Mouse (Mus musculus): ENCODE measurements around the gene Mcf2l. TPM values are rescaled to one million over a fixed set of nuclear protein-coding genes. Genes with fewer than 3 reads are reported as not detected.

Mcf2l gene
- polyA plus RNA-seq, 1 experiment from 2014 or later: 1.2 TPM

- 66% methylated on average over 8 of the region's 8 CpGs for WGBS (ENCODE audit: insufficient replicate concordance)
- TF ChIP-seq EP300 (IDR thresholded peaks at IDR 0.05; ENCODE audit: low read depth) (no peak), CTCF (IDR thresholded peaks at IDR 0.05; ENCODE audit: low read depth) (no peak)
- no peak for DNase-seq
- H3K9me3 ChIP-seq (ENCODE audit: low read length): no peaks in the 10 kb centered on the region
- H3K27me3 ChIP-seq (ENCODE audit: insufficient read depth, low read length): no peaks in the 10 kb centered on the region
- ATAC-seq: no peak
- no peaks in the 10 kb centered on the region for H3K4me1 ChIP-seq (ENCODE audit: insufficient read depth)
- no peak overlapping the region for H3K4me2 ChIP-seq (ENCODE audit: low read depth, low read length)
- H3K4me3 ChIP-seq (ENCODE audit: low read depth, low read length): no peak overlapping the region
- no peaks in the 10 kb centered on the region for H3K36me3 ChIP-seq (replicated peaks; ENCODE audit: insufficient read depth, low read length)
- no peak overlapping the region for H3K27ac ChIP-seq (ENCODE audit: low read depth)
- no peak overlapping the region for H3K9ac ChIP-seq (replicated peaks)
Measured at GRCm38 (mm10) chr8:12987571-12987970, 114.0 kb downstream of the Mcf2l start.

GRCm38 (mm10) chr8:12988722-12989430, 115.3 kb downstream of the Mcf2l start:
- WGBS (ENCODE audit: insufficient replicate concordance): 74% methylated on average over 13 of the region's 13 CpGs
- no peak overlapping the region for H3K4me2 ChIP-seq (ENCODE audit: low read depth, low read length)
- no peaks in the 10 kb centered on the region for H3K36me3 ChIP-seq (replicated peaks; ENCODE audit: insufficient read depth, low read length)
- no peaks in the 10 kb centered on the region for H3K9me3 ChIP-seq (ENCODE audit: low read length)
- no peak overlapping the region for H3K27ac ChIP-seq (ENCODE audit: low read depth)
- ATAC-seq: no peak
- peak; percentile 69 for TF ChIP-seq CTCF (IDR thresholded peaks at IDR 0.05; ENCODE audit: low read depth)
- TF ChIP-seq EP300 (IDR thresholded peaks at IDR 0.05; ENCODE audit: low read depth): no peak
- H3K4me3 ChIP-seq (ENCODE audit: low read depth, low read length): no peak overlapping the region
- no peaks in the 10 kb centered on the region for H3K4me1 ChIP-seq (ENCODE audit: insufficient read depth)
- no peaks in the 10 kb centered on the region for H3K27me3 ChIP-seq (ENCODE audit: insufficient read depth, low read length)
- DNase-seq: peak; percentile 41
- no peak overlapping the region for H3K9ac ChIP-seq (replicated peaks)

GRCm38 (mm10) chr8:12991411-12991810, 117.8 kb downstream of the Mcf2l start:
- Histone ChIP-seq H3K9me3 (ENCODE audit: low read length) (no peaks in the 10 kb centered on the region), H3K4me1 (ENCODE audit: insufficient read depth) (no peaks in the 10 kb centered on the region), H3K27me3 (ENCODE audit: insufficient read depth, low read length) (no peaks in the 10 kb centered on the region), H3K9ac (replicated peaks) (no peak overlapping the region), H3K27ac (ENCODE audit: low read depth) (no peak overlapping the region), H3K4me3 (ENCODE audit: low read depth, low read length) (no peak overlapping the region), H3K4me2 (ENCODE audit: low read depth, low read length) (no peak overlapping the region), H3K36me3 (replicated peaks; ENCODE audit: insufficient read depth, low read length) (no peaks in the 10 kb centered on the region)
- ATAC-seq: no peak
- WGBS (ENCODE audit: insufficient replicate concordance): 76% methylated on average over 10 of the region's 10 CpGs
- no peak for DNase-seq
- TF ChIP-seq CTCF (IDR thresholded peaks at IDR 0.05; ENCODE audit: low read depth): no peak
- no peak for TF ChIP-seq EP300 (IDR thresholded peaks at IDR 0.05; ENCODE audit: low read depth)

DNA sequence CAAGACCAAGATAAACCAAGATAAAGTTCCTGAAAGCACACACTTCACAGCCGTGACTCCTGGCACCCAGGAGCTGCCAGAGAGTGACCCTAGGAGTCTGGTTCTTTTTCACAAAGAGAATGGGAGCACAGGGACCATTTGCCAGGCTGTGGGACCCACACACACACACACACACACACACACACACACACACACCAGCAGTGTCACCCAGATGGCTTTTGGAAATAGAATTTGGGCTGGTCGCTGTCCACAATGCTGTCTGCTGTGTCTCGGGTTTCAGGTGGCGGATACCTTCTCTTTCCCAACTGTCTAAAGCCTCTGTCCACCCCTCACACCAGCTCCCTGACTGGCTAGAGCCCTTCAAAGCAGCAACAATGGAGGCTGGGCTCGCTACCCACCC, 120.9 kb downstream of the Mcf2l start:
- DNase-seq: no peak
- Histone ChIP-seq H3K4me2 (ENCODE audit: low read depth, low read length) (no peak overlapping the region), H3K27ac (ENCODE audit: low read depth) (no peak overlapping the region), H3K9ac (replicated peaks) (no peak overlapping the region), H3K27me3 (ENCODE audit: insufficient read depth, low read length) (no peaks in the 10 kb centered on the region), H3K9me3 (ENCODE audit: low read length) (no peaks in the 10 kb centered on the region), H3K36me3 (replicated peaks; ENCODE audit: insufficient read depth, low read length) (no peaks in the 10 kb centered on the region), H3K4me1 (ENCODE audit: insufficient read depth) (no peaks in the 10 kb centered on the region), H3K4me3 (ENCODE audit: low read depth, low read length) (no peak overlapping the region)
- ATAC-seq: no peak
- WGBS (ENCODE audit: insufficient replicate concordance): 69% methylated on average over 5 of the region's 5 CpGs
- TF ChIP-seq EP300 (IDR thresholded peaks at IDR 0.05; ENCODE audit: low read depth) (no peak), CTCF (IDR thresholded peaks at IDR 0.05; ENCODE audit: low read depth) (no peak)

GRCm38 (mm10) chr8:12995481-12995880, 121.9 kb downstream of the Mcf2l start:
- no peak for TF ChIP-seq CTCF (IDR thresholded peaks at IDR 0.05; ENCODE audit: low read depth)
- TF ChIP-seq EP300 (IDR thresholded peaks at IDR 0.05; ENCODE audit: low read depth): no peak
- Histone ChIP-seq H3K36me3 (replicated peaks; ENCODE audit: insufficient read depth, low read length) (no peaks in the 10 kb centered on the region), H3K9me3 (ENCODE audit: low read length) (no peaks in the 10 kb centered on the region), H3K4me1 (ENCODE audit: insufficient read depth) (no peaks in the 10 kb centered on the region), H3K9ac (replicated peaks) (no peak overlapping the region), H3K4me3 (ENCODE audit: low read depth, low read length) (no peak overlapping the region), H3K27ac (ENCODE audit: low read depth) (no peak overlapping the region), H3K27me3 (ENCODE audit: insufficient read depth, low read length) (no peaks in the 10 kb centered on the region), H3K4me2 (ENCODE audit: low read depth, low read length) (no peak overlapping the region)
- no peak for ATAC-seq
- no peak for DNase-seq
- 70% methylated on average over 5 of the region's 5 CpGs for WGBS (ENCODE audit: insufficient replicate concordance)

- H3K27ac ChIP-seq (ENCODE audit: low read depth): no peak overlapping the region
- TF ChIP-seq CTCF (IDR thresholded peaks at IDR 0.05; ENCODE audit: low read depth) (no peak), EP300 (IDR thresholded peaks at IDR 0.05; ENCODE audit: low read depth) (no peak)
- no peaks in the 10 kb centered on the region for H3K27me3 ChIP-seq (ENCODE audit: insufficient read depth, low read length)
- no peak overlapping the region for H3K4me3 ChIP-seq (ENCODE audit: low read depth, low read length)
- no peak overlapping the region for H3K4me2 ChIP-seq (ENCODE audit: low read depth, low read length)
- no peaks in the 10 kb centered on the region for H3K4me1 ChIP-seq (ENCODE audit: insufficient read depth)
- 66% methylated on average over 8 of the region's 8 CpGs for WGBS (ENCODE audit: insufficient replicate concordance)
- no peak for ATAC-seq
- DNase-seq: no peak
- no peak overlapping the region for H3K9ac ChIP-seq (replicated peaks)
- no peaks in the 10 kb centered on the region for H3K36me3 ChIP-seq (replicated peaks; ENCODE audit: insufficient read depth, low read length)
- no peaks in the 10 kb centered on the region for H3K9me3 ChIP-seq (ENCODE audit: low read length)
Measured at GRCm38 (mm10) chr8:12996831-12997275, 123.2 kb downstream of the Mcf2l start.
